Mouse (Mus musculus): ENCODE data around the gene Rundc3b.
A peak's percentile ranks its signal among the peaks of the same experiment; 100 is the strongest.

Gene Rundc3b

DNA sequence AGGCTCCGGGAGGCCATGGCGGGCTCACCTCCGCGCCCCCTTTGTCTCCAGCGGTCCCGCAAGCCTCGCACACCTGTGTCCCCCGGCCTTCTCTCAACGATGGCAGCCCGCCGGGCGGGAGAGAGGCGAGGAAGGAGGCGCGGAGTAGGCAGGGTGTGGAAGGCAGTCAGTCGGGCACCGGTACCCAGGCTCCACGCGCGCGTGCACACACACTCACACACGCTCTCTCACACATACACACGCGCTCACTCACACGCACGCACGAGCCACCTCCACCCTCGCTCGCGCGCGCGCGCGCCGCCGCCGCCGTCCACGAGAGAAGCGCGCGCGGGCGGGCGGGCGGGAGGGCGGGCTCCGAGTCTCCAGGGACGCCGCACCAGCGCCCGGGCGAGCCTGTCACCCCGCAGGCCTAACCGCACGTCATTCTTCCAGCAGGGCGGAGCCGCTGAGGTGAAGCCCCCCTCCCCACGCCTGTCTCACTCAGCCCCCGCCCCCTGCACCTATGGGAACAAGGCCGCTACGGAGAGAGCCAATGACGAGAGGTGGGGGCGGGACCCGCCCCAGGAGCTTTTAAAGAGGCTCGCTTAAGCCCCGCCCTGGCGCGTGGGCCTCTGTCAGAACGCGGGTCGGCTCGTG lies at the start of gene Rundc3b:
Gene Rundc3b (minus strand): TSS at position 357 of the 636 bp plus-strand sequence.
- DNase-seq (ENCODE audit: low spot score in 2 of 2) = peak; percentile 72 to 79

GRCm38 (mm10) chr5:8669606-8670005 lies 46.9 kb upstream of the Rundc3b start:
- no peak for DNase-seq (ENCODE audit: low spot score in 2 of 2)

DNA sequence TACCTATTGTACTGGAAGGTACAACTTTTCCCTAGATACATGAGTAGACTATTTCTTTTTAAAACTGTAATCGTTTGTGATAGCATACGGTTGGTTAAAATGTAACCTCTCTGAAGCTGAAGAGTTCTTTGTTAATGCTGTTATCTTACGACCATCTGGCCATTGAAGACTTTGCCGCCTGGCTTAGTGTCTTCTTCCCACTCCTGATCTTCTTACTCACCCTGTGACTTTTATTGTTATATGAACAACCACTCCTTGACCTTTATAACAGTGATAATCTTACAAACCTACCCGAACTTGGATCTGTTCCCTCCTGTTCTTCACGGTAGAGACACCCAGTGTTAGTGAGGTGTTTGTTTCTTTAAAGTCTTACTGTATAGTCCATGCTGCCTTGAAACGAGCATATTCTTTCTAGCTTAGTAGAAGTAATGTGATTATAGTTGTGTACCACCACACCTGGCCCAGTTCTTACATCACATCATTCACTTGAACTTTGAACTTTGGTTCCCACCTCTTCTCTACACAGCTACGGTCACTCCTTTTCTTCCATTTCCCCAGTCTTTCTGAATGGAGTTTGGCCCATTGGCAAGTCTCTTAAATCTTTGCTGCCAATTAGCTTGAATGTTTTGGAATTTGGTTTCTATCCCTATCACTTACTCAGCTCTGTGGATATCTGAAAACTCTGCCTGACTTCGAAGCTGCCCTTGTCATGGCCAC lies 45.2 kb upstream of the Rundc3b start:
- no peak for DNase-seq (ENCODE audit: low spot score in 2 of 2)

DNA sequence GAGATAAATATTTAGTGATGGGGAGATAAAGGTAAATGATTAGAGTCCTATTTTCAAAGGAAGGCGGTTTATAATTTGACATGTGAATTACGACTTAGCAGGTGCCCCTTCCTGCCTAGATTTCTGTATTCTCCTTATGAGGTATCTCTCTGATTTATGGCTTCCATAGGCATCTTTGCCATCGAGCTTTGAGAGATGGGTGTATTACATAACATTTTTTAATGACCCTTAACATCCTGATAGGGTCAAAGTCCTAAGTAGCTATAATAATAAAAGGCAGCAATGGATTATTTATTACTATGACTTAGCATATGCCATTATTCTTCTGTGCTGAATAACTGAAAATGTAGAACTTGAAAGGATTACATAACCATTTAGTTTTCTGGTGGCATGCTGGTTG lies 41.9 kb upstream of the Rundc3b start:
- no peak for DNase-seq (ENCODE audit: low spot score in 2 of 2)

DNA sequence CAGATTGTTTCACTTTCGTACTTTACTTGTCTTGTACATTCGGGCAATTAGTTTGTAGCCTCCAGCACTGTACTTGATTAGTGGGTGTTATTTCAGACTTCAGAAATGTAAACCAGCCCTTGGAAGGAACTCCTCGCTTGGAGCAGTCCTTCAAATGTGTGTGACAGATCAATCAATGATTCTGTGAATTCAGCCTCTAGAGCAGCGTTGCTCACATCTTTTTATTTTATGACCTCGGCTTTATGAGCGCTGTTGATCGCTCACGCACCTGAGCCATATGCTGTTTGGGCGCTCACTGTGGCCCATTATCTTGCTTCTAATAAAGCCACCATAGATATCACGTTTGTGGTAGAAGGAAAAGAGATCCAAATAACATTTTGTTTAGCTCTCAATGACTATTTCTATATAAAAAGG lies 38.0 kb upstream of the Rundc3b start:
- no peak for DNase-seq (ENCODE audit: low spot score in 2 of 2)

GRCm38 (mm10) chr5:8659911-8660737 lies 37.4 kb upstream of the Rundc3b start, which contains the start of gene Abcb1a:
Abcb1a (plus strand) TSS chr5:8660077.
- DNase-seq (ENCODE audit: low spot score in 2 of 2) = peak; percentile 12 to 63

- DNase-seq (ENCODE audit: low spot score in 2 of 2) = no peak
These were observed 29.3 kb upstream of the Rundc3b start for GRCm38 (mm10) chr5:8652085-8652484.

- DNase-seq (ENCODE audit: low spot score in 2 of 2) = no peak
These were observed 26.0 kb upstream of the Rundc3b start for GRCm38 (mm10) chr5:8648774-8649173.

- no peak for DNase-seq (ENCODE audit: low spot score in 2 of 2)
These were observed 25.5 kb upstream of the Rundc3b start for GRCm38 (mm10) chr5:8648300-8648699.

DNA sequence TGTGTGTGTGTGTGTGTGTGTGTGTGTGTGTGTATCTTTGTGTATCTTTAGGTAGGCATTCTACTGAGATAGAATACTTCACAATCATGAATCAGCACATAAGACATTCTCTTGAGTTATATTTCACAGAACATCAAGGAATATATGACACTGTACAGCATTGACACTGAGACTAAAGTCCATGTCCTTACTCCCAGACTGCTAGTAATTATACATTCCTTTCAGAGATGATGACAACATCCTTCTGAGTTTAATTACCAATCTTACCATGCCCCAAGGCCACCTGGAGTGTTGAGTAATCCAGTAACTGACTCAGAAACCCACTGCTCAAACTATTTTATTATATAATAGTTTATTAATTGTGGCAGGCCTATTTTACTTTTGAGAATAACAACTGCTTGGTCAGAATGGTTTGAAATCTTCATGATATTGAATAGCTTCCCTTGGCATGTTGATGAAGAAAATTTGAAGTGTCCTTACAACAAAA lies 11.8 kb upstream of the Rundc3b start:
- DNase-seq (ENCODE audit: low spot score in 2 of 2) = no peak

- no peak for DNase-seq (ENCODE audit: low spot score in 2 of 2)
These were observed 10.1 kb upstream of the Rundc3b start for GRCm38 (mm10) chr5:8632901-8633300.

- DNase-seq (ENCODE audit: low spot score in 2 of 2) = peak in 1 of 2 experiments; percentile 63
These were observed 619 bp downstream of the Rundc3b start for GRCm38 (mm10) chr5:8622071-8622595.

- no peak for DNase-seq (ENCODE audit: low spot score in 2 of 2)
These were observed 51.6 kb downstream of the Rundc3b start for GRCm38 (mm10) chr5:8571118-8571517.

DNA sequence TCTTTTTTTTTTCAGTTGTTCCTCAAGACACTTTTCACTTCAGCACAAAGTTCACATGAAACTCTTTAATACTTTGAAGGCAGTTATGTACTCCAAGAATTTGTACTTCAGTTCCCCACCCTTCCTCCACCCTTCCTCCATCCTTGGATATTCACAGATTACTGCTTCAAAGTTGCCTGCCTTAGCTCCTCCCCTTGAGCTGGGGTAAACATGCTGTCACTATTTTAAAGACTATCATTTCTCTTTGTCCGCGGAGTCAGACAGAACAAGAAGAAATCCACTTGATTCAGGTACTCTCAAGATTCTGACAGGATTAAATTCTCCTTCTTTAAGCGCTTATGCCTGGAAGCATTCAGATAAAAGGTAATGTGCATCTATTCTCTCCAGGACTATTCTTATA lies 55.9 kb downstream of the Rundc3b start:
- no peak for DNase-seq (ENCODE audit: low spot score in 2 of 2)

DNA sequence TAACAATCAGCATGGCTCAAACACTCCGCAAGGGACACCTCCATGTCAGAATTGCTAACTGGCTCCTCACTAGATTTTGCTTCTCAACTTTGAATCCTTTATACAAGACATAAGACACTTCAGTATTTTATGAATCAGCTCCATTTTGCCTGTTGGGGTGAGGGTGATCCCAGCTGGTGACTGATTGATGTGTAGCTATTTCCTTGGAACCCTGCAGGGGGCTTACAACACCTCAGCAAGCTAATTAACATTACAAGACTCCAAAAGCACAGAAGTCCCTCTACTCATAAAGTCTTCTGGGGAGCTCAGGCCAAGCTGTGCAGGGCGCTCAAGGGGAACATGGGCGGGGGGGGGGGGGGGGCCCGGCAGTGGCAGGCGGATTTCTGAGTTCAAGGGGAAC lies 78.2 kb downstream of the Rundc3b start:
- DNase-seq (ENCODE audit: low spot score in 2 of 2) = no peak

DNA sequence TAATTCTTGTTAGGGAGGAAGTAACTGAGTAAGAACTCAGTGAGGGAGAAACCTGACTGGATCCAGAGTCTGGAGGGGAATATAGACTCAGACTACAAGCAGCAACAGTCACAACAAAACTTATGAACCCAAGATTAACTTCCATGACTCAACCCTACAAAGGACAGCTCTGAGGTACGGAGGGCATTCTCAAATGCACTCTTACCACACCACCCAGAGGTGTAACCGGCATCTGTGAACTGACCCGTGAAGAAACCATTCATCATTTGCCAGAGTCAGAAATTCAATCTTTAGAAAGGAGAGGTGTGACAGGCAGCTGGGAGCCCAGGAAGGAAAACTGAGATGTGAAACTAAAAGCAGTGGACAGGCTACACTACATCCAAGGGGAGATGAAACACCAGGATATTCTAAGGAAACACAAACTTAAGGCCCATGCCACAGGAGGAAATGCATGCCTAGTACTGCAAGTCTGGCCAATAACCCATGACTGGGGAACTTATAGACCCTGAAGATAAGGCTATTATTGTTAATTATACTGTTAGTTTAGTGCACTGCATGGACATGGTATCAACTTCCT lies 80.0 kb downstream of the Rundc3b start:
- no peak for DNase-seq (ENCODE audit: low spot score in 2 of 2)

GRCm38 (mm10) chr5:8541120-8542117 lies 81.3 kb downstream of the Rundc3b start:
- DNase-seq (ENCODE audit: low spot score in 2 of 2) = no peak

GRCm38 (mm10) chr5:8519006-8519405 lies 103.7 kb downstream of the Rundc3b start:
- DNase-seq (ENCODE audit: low spot score in 2 of 2) = no peak

GRCm38 (mm10) chr5:8491778-8492177 lies 131.0 kb downstream of the Rundc3b start:
- DNase-seq (ENCODE audit: low spot score in 2 of 2) = no peak

DNA sequence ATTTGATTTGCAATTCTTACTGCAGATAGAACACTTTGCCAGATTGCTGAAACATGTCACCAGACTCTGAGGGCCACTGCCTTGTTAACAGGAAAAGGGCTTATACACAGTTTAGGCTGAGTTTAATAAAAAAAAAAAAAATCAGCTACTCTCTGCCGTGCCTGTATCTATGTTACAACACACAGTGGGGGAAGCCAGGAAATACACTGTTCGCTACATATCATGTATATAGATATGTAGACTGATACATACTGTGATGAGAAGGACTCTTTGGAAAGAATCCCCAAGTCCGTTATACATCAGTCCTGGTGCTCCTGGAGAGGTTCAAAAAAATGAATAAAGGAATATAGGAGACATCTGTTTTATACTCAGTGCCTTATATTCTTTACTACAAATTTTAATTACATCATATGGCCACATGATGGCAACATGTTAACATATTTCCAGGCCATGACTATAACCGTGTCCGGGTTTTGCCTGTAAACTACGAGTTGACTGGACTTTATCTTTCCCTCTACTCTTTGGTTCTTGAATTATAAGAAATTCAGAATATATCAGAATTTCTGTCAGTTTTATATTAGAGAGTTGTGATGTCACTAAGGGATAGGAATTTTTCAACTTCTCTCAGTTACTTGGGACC lies 133.2 kb downstream of the Rundc3b start:
- DNase-seq (ENCODE audit: low spot score in 2 of 2) = no peak

Measured in spleen, postnatal 4 days (tissue).